Mouse (Mus musculus) heart, postnatal 0 days (tissue): Measurements from ENCODE around the gene Gcnt3.

ENCODE experiments used
- CTCF ChIP-seq: IDR thresholded peaks from 2 replicates; pipeline ENCODE4 v1.5.1; 2016; ENCODE audit warnings: antibody characterized with exemption, control low read depth, low read depth
- EP300 ChIP-seq: IDR thresholded peaks from 2 replicates; pipeline ENCODE4 v1.6.1; 2016; ENCODE audit warnings: antibody characterized with exemption, low read depth

DNA sequence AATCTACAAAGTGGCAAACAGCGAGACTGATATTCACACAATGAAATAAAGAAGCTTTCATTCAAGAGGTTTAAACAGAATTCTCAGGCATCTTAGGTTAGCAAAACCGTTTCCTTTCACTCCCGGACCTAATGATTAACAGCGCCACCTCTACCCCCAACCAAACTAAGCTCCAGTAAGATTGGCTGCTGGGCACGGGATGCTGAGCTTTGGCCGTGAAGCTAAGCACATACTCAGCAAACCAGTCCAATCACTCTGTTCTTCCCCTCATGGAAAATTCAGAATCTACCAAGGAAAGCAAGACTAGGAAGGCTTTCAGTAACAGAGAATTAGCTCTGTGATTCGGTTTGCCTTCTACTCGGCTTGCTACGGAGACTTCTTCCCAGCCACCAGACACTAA is 4.8 kb downstream of the Gcnt3 start:
- TF ChIP-seq CTCF: no peak
- TF ChIP-seq EP300: no peak
